Mouse (Mus musculus): ENCODE results near the gene Lin37.

The Lin37 gene

GRCm38 (mm10) chr7:30586455-30587020 lies 26.9 kb upstream of the Lin37 start:
- DNase-seq = no peak

GRCm38 (mm10) chr7:30585170-30585569 lies 25.5 kb upstream of the Lin37 start:
- no peak for DNase-seq

GRCm38 (mm10) chr7:30584339-30584738 lies 24.7 kb upstream of the Lin37 start:
- DNase-seq = no peak

- peak in 1 of 2 experiments; percentile 27 for DNase-seq
Measured at GRCm38 (mm10) chr7:30581547-30581946, 21.9 kb upstream of the Lin37 start.

- no peak for DNase-seq
Measured at GRCm38 (mm10) chr7:30579950-30580349, 20.3 kb upstream of the Lin37 start.

- peak; percentile 81 to 87 for DNase-seq
Measured at GRCm38 (mm10) chr7:30572969-30573368, 13.3 kb upstream of the Lin37 start.

GRCm38 (mm10) chr7:30572389-30572788 lies 12.8 kb upstream of the Lin37 start:
- no peak for DNase-seq

- DNase-seq = no peak
Measured at GRCm38 (mm10) chr7:30567555-30567954, 7.9 kb upstream of the Lin37 start.

GRCm38 (mm10) chr7:30566033-30566432 lies 6.4 kb upstream of the Lin37 start:
- DNase-seq = no peak

- no peak for DNase-seq
Measured at GRCm38 (mm10) chr7:30564970-30565571, 5.4 kb upstream of the Lin37 start, which contains the start of gene Igflr1. Igflr1 (plus strand) TSS chr7:30565427.

GRCm38 (mm10) chr7:30563906-30564280 lies 4.3 kb upstream of the Lin37 start:
- no peak for DNase-seq

GRCm38 (mm10) chr7:30563117-30563905 lies 3.7 kb upstream of the Lin37 start, which contains the start of the genes U2af1l4, Gm49396 and Psenen:
U2af1l4 (plus strand) TSS chr7:30563301.
Gm49396 (plus strand) TSS chr7:30563344.
Psenen (minus strand) TSS chr7:30563627.
- peak; percentile 97 to 98 for DNase-seq

- peak in 1 of 2 experiments; percentile 19 for DNase-seq
Measured at GRCm38 (mm10) chr7:30562526-30563116, 3.0 kb upstream of the Lin37 start.

- DNase-seq = no peak
Measured at GRCm38 (mm10) chr7:30560296-30560695, 658 bp upstream of the Lin37 start.

- no peak for DNase-seq
Measured at GRCm38 (mm10) chr7:30558656-30559442, 789 bp downstream of the Lin37 start.

- no peak for DNase-seq
Measured at GRCm38 (mm10) chr7:30557901-30558514, 1.6 kb downstream of the Lin37 start.

GRCm38 (mm10) chr7:30556894-30557536 lies 2.6 kb downstream of the Lin37 start:
- peak in 1 of 2 experiments; percentile 54 for DNase-seq

- no peak for DNase-seq
Measured at GRCm38 (mm10) chr7:30553810-30554584, 5.6 kb downstream of the Lin37 start.

- peak; percentile 51 to 58 for DNase-seq
Measured at GRCm38 (mm10) chr7:30553021-30553589, 6.5 kb downstream of the Lin37 start.
